Mouse (Mus musculus) neural tube, embryonic 13.5 days (tissue): Measurements from ENCODE around the gene Rnf111. TPM values are rescaled to one million over a fixed set of nuclear protein-coding genes. Genes with fewer than 3 reads are reported as not detected.

Experiments used
- ATAC-seq: fragments of 200-750 bp; cut with Nextera tagmentation; 2 replicates; pipeline ENCODE4 v1.8.0; 2017; ENCODE audit warnings: low read depth, mild to moderate bottlenecking, moderate TSS enrichment, moderate library complexity
- H3K27ac ChIP-seq: fragments of 300-500 bp; sonication (generic); replicated peaks from 2 replicates; pipeline ENCODE4 v1.5.1; 2015; ENCODE audit warnings: moderate library complexity, mild to moderate bottlenecking, inconsistent platforms
- H3K27me3 ChIP-seq: fragments of 300-500 bp; sonication (generic); 2 replicates; pipeline ENCODE4 v1.6.1; 2015; ENCODE audit warnings: mild to moderate bottlenecking, inconsistent platforms
- H3K36me3 ChIP-seq: fragments of 300-500 bp; sonication (generic); 2 replicates; pipeline ENCODE4 v1.6.1; 2015; ENCODE audit warnings: mild to moderate bottlenecking, inconsistent platforms
- H3K4me1 ChIP-seq: fragments of 300-500 bp; sonication (generic); replicated peaks from 2 replicates; pipeline ENCODE4 v1.6.1; 2015; ENCODE audit warnings: inconsistent platforms
- H3K4me2 ChIP-seq: fragments of 300-500 bp; sonication (generic); 2 replicates; pipeline ENCODE4 v1.6.1; 2015; ENCODE audit warnings: inconsistent platforms, mild to moderate bottlenecking, moderate library complexity
- H3K4me3 ChIP-seq: fragments of 300-500 bp; sonication (generic); 2 replicates; pipeline ENCODE4 v1.5.1; 2015; ENCODE audit warnings: mild to moderate bottlenecking, inconsistent platforms
- H3K9ac ChIP-seq: fragments of 300-500 bp; sonication (generic); 2 replicates; pipeline ENCODE4 v1.6.1; 2015; ENCODE audit warnings: moderate library complexity, mild to moderate bottlenecking, inconsistent platforms
- H3K9me3 ChIP-seq: fragments of 300-500 bp; sonication (generic); 2 replicates; pipeline ENCODE4 v1.6.1; 2016; ENCODE audit warnings: inconsistent platforms
- WGBS: fragments of 180-500 bp; shearing (Covaris S2); methylation state at CpG from one replicate; pipeline ENCODE4 v1.1.7; 2015; 5-methylcytosine and 5-hydroxymethylcytosine counted together
- polyA plus RNA-seq: library from polyadenylated mRNA; unstranded; fragments of >200 nt; fragmentation: Nextera tagmentation; extraction: Ambion mirVana; gene quantifications from 2 replicates; pipeline ENCODE4 v1.2.1, GENCODE M21; 2015

Rnf111 gene
- polyA plus RNA-seq, 1 experiment from 2014 or later: 37.6 TPM

DNA sequence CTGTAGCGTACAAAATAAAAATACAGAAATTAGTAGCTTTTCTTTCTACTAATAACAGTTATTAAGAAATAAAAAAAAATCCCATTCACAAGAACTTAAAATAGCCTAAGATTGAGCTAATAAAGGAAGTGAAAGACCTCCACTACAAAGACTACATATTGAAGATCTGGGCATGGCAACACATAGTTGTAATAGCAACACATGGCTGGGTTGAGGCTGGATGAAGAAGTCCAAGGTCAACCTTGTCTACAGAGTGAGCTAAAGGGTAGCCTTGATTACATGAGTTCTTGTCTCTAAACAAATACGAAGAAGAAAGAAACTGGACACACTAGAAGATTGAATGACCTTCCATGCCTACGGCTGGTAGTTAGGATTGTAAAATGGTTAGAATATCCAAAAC, 20.3 kb upstream of the Rnf111 start:
- Histone ChIP-seq H3K4me3 (no peak overlapping the region), H3K27ac (no peak overlapping the region), H3K4me2 (no peak overlapping the region), H3K9me3 (no peaks in the 10 kb centered on the region), H3K27me3 (no peaks in the 10 kb centered on the region), H3K36me3 (no peaks in the 10 kb centered on the region), H3K4me1 (no peaks in the 10 kb centered on the region), H3K9ac (no peak overlapping the region)
- ATAC-seq: no peak
- WGBS: 95% methylated on average over 3 of the region's 3 CpGs

DNA sequence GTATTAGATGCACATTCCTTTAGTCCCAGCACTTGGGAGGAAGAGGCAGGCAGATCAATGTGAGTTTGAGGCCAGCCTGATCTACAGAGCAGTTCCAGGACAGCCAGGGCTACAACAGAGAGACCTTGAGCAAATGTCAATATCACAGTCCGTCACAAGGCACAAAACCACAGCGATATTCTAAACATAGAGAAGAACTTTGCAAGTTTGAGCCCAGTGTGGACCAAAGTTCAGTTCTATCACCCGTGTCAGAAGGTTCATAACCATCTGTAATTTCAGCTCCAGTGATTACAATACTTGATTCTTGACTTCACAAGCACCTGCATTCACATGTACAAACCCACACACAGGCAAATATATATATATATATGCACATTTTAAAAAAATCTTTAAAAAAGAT, 17.1 kb upstream of the Rnf111 start:
- Histone ChIP-seq H3K4me1 (no peaks in the 10 kb centered on the region), H3K27me3 (no peaks in the 10 kb centered on the region), H3K27ac (no peak overlapping the region), H3K4me3 (no peak overlapping the region), H3K9ac (no peak overlapping the region), H3K9me3 (no peaks in the 10 kb centered on the region), H3K4me2 (no peak overlapping the region), H3K36me3 (no peaks in the 10 kb centered on the region)
- WGBS: 88% methylated on average over 3 of the region's 3 CpGs
- ATAC-seq: no peak

DNA sequence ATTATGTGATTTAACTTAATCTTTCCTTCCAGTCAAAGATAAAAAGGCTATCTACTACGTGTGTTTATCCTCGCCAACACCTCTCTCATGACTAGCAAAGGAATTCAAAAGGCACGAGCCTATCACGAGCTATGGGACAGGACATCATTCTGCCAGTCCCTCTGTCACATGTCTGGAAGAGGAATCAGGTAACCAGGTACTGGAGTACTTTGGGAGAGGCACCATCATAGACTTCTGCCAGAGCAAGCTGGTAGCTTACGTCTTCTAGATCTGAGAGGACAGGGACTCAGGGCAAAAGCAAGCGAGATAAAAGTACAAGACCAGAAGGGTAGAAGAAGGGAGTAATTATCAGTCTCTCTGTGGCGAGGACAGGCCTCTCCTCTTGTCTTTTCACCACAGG, 8.2 kb upstream of the Rnf111 start:
- no peak overlapping the region for H3K27ac ChIP-seq
- H3K4me1 ChIP-seq: no peaks in the 10 kb centered on the region
- H3K9me3 ChIP-seq: no peaks in the 10 kb centered on the region
- H3K9ac ChIP-seq: no peak overlapping the region
- no peaks in the 10 kb centered on the region for H3K36me3 ChIP-seq
- ATAC-seq: no peak
- no peaks in the 10 kb centered on the region for H3K27me3 ChIP-seq
- no peak overlapping the region for H3K4me3 ChIP-seq
- no peak overlapping the region for H3K4me2 ChIP-seq
- WGBS: 87% methylated on average over 7 of the region's 7 CpGs

DNA sequence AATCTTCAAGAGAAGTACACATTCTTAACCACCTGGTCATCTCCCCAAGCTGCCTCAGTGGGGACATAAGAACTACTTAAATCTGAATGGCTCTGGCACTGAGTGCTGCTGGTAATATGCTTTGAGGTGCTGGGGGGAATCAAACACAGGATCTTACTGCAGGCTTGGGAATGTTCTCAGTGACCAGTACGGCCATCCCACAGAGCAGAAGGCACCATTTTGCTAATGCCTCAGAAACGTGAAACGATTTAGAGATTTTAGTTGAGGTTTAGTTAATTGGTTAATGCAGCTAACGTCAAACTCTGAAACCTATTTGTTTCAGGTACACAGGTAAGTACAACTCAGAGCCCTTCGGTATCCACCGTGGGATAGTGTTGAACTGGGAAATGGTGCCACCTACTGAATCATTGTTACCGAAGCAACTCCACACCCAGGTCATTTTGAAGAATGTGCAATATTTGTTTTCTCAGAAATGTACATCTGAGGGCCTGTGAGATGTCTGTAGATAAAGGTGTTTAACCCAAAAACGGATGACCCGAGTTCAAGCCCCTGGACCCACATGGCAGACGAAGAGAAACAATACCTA, 7.6 kb upstream of the Rnf111 start:
- ATAC-seq: no peak
- no peak overlapping the region for H3K4me3 ChIP-seq
- WGBS: 71% methylated on average over 10 of the region's 10 CpGs

DNA sequence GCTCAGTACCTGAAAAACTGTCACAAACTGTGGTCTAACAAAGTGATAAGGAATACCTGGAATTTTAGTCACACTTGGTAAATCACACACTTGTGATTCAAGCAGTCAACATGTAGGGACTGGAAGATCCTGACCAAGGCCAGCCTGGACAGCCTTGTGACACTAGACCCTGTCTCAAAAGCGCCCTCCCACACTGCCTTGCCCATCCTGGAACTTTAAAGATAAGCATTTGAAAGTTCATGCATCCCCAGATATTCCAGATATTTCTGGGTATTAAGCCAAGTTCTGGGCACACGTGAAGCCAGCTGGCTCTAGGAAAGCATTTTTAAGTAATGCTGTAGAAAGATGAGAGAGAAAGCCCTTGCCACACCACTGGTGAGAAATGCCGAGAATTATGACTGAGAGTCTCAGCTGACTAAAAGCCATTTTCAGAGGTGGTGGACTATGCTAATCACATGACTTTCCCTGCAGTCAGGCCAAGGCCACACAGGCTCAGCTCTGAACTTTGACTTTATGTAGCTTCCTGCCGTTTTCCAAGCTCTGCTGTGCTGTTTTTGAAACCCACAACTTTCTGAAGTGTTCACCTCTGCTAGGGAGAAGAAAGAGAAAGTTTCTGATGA, 6.5 kb upstream of the Rnf111 start:
- Histone ChIP-seq H3K4me1 (no peaks in the 10 kb centered on the region), H3K4me3 (no peak overlapping the region), H3K27ac (no peak overlapping the region), H3K36me3 (no peaks in the 10 kb centered on the region), H3K4me2 (no peak overlapping the region), H3K9me3 (no peaks in the 10 kb centered on the region), H3K27me3 (no peaks in the 10 kb centered on the region), H3K9ac (no peak overlapping the region)
- no peak for ATAC-seq
- WGBS: 78% methylated on average over 4 of the region's 4 CpGs

More for the DNA sequence above, 7.6 kb upstream of the Rnf111 start:
- H3K9me3 ChIP-seq: no peaks in the 10 kb centered on the region
- no peaks in the 10 kb centered on the region for H3K4me1 ChIP-seq
- no peaks in the 10 kb centered on the region for H3K27me3 ChIP-seq
- no peak overlapping the region for H3K27ac ChIP-seq
- H3K36me3 ChIP-seq: no peaks in the 10 kb centered on the region
- no peak overlapping the region for H3K4me2 ChIP-seq
- H3K9ac ChIP-seq: no peak overlapping the region

DNA sequence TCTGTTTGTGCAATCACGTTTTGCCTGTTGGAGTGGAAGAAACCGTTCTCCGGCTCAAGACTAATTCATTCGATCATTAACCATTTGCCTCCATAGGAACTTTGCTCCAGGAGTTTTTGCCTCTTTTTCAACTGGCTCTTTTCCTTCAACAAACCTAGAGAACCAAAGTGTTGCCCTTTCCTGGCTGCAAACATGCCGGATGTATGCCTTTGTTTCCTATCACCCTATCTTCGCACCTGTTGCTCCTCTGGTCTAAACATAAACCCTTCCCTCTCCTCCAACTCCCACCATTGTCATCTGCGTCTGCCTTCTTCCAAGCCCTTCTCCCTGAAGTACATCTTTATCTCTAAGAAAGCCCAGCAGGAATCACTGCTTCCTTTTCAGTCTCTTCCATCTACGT, 3.3 kb upstream of the Rnf111 start:
- H3K27me3 ChIP-seq: no peaks in the 10 kb centered on the region
- WGBS: 80% methylated on average over 8 of the region's 8 CpGs
- H3K4me1 ChIP-seq: peaks cover 12% of the 10 kb centered on the region
- H3K27ac ChIP-seq: no peak overlapping the region
- H3K36me3 ChIP-seq: no peaks in the 10 kb centered on the region
- no peak overlapping the region for H3K9ac ChIP-seq
- no peak for ATAC-seq
- H3K4me2 ChIP-seq: no peak overlapping the region
- no peaks in the 10 kb centered on the region for H3K9me3 ChIP-seq
- H3K4me3 ChIP-seq: no peak overlapping the region

DNA sequence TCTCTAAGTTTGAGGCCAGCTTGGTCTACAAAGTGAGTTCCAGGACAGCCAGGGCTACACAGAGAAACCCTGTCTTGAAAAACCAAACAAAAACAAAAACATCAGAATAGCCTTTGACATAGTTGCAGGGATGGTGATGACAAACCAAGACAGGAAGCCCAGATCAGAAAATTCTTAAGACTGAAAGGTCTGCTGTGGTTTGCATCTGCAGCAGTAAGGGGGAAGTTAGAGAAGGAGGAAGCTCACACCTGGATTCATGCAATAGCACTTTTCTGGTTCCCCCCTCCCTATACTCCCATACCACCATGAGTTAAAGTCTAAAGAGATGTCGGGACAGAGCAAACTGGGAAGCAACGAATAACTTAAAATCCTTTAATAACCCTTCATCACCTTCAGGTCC, 2.7 kb upstream of the Rnf111 start:
- Histone ChIP-seq H3K4me3 (no peak overlapping the region), H3K27me3 (no peaks in the 10 kb centered on the region), H3K4me2 (no peak overlapping the region), H3K9me3 (no peaks in the 10 kb centered on the region), H3K4me1 (peaks cover 18% of the 10 kb centered on the region), H3K36me3 (no peaks in the 10 kb centered on the region), H3K9ac (no peak overlapping the region), H3K27ac (no peak overlapping the region)
- 73% methylated on average over 2 of the region's 2 CpGs for WGBS
- ATAC-seq: no peak

DNA sequence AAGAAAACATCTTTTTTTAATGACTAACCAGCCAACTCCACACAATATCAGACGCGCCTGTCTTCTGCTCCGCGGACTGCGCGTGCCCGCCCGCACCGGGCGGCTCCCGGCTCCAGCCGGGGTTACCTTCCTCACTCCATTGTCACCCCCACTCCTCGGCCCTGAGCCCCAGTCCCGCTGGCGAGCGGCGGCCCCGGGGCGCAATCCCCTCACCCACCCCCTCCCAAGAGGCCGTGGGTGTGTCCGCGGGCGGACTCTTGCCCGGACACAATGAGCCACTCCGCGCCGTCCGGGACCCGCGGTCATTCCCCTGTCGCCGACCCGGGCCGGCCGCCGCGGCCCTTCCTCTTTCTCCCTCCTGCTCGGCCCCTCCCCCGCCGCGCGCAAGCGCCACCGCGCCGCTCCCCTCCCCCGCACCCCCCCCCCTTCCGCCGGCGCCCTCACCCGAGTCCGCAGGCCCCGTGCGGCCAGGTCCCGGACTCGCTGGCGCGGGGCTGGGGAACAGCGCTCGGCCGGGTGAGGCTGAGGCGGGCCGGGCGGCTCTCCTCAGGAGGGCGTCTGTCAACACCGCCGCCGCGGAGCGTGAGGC, 416 bp downstream of the Rnf111 start:
- under 1% methylated on average over 52 of the region's 70 CpGs for WGBS
- H3K4me2 ChIP-seq: peak overlapping the region; percentile 68
- peak overlapping the region; percentile 96 for H3K4me3 ChIP-seq
- ATAC-seq: peak; percentile 93
- H3K9ac ChIP-seq: peak overlapping the region; percentile 97
- H3K27me3 ChIP-seq: no peaks in the 10 kb centered on the region
- no peaks in the 10 kb centered on the region for H3K9me3 ChIP-seq
- peaks cover 22% of the 10 kb centered on the region for H3K4me1 ChIP-seq
- peak overlapping the region; percentile 98 for H3K27ac ChIP-seq
- H3K36me3 ChIP-seq: peaks cover 14% of the 10 kb centered on the region

DNA sequence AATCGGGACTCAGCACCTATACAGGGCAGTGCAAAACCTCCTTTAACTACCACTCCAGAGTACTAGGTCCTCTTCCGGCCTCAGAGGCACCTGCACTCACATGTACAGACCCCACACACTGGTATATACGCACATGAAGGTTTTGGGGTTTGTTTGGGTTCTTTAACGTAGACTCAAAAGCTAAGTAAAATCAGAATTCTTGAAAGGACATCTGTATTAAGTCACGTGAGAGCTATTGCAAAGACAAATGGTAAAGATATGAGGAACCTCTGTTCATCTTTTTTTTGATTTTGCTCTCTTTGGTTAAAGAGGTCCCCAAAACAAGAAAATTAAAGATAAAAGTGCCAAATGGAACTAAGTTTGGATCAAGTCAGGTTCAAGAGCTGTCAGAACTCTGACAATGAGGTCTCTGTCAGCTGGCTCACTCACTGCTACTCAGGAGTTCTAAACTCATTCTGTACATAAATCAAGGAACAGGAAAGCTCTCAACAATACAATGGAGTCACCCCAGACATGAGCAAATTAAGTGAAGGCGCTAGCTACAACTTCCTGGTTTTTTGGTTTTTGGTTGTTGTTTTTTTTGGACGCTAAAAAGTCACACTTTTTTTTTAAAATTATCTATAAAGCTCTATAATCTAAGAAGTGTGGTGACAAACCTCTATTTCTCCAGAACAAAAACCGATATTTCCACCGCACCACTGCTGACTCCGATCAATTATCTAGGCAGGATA, 1.1 kb downstream of the Rnf111 start:
- peak overlapping the region; percentile 97 for H3K9ac ChIP-seq
- no peaks in the 10 kb centered on the region for H3K27me3 ChIP-seq
- peak overlapping the region; percentile 68 for H3K4me2 ChIP-seq
- ATAC-seq: no peak
- peak overlapping the region; percentile 98 for H3K27ac ChIP-seq
- 36% methylated on average over 10 of the region's 10 CpGs for WGBS
- no peaks in the 10 kb centered on the region for H3K9me3 ChIP-seq
- peaks cover 14% of the 10 kb centered on the region for H3K36me3 ChIP-seq
- peaks cover 22% of the 10 kb centered on the region for H3K4me1 ChIP-seq
- H3K4me3 ChIP-seq: peak overlapping the region; percentile 96

DNA sequence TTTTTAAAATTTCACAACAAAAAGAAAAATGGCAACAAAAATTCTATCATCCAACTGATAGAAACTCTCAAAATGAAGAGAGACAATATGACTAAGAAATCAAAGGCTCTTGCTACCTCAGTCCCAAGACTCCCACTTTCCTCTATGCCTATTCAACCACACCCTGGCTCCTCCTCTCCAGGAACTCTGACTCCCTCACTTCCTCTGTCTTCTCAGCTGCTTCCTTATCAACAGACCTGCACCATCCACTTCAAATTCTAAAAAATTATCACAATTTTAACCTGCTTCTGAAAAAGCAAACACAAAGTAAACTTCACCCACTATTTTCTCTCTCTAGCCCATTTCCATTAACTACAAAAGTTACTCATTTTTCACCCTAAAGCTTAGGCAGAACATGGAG, 6.5 kb downstream of the Rnf111 start:
- Histone ChIP-seq H3K9me3 (no peaks in the 10 kb centered on the region), H3K36me3 (peaks cover 21% of the 10 kb centered on the region), H3K4me1 (peaks cover 12% of the 10 kb centered on the region), H3K4me2 (no peak overlapping the region), H3K27ac (no peak overlapping the region), H3K9ac (no peak overlapping the region), H3K27me3 (no peaks in the 10 kb centered on the region), H3K4me3 (no peak overlapping the region)
- no peak for ATAC-seq

DNA sequence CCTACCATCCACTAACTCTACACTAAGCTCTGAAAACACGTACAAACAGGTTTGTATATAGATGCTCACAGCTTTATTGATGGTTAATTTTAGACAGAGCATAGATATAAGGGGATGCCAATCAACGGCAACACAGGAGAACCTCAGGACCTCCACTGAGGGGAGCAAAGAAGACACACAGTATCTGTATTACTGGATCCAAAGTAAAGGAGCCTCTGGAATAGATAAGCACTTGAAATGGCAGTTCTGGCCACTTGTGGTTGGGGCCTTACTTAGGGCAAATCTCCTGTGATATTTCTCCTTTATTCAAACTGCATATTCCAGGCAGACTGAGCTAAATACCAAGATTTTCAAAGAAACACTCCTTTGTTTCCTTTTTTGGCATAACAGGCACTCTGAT, 10.5 kb downstream of the Rnf111 start:
- Histone ChIP-seq H3K4me1 (no peaks in the 10 kb centered on the region), H3K36me3 (peaks cover 10% of the 10 kb centered on the region; the same call in 1 of the 2 replicates), H3K27ac (no peak overlapping the region), H3K9me3 (no peaks in the 10 kb centered on the region), H3K4me3 (no peak overlapping the region), H3K9ac (no peak overlapping the region), H3K27me3 (no peaks in the 10 kb centered on the region), H3K4me2 (no peak overlapping the region)
- no peak for ATAC-seq
- WGBS: 94% methylated on average over 2 of the region's 2 CpGs

DNA sequence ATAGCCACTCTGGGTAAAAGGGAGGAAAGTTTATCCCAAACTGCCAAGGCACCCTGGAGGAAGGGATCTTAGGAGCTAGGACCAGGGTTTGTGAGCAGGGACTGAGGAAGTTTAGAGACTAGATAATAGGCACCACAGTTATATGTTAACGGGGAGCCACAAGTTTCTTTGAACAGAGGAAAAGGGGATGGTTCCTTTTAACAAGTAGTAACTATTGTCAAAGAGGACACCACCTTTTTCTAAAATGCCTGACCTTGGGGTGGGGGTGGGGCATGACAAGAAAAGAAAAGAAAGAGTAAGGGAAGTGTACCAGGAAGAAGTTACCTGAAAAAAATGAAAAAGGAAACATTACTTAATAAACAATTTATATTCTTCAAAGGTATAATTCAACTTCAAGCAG, 12.3 kb downstream of the Rnf111 start:
- Histone ChIP-seq H3K27me3 (no peaks in the 10 kb centered on the region), H3K36me3 (peaks cover 10% of the 10 kb centered on the region; the same call in 1 of the 2 replicates), H3K9ac (no peak overlapping the region), H3K4me3 (no peak overlapping the region), H3K9me3 (no peaks in the 10 kb centered on the region), H3K4me2 (no peak overlapping the region), H3K27ac (no peak overlapping the region), H3K4me1 (no peaks in the 10 kb centered on the region)
- WGBS: 86% methylated on average over 1 of the region's 1 CpGs
- no peak for ATAC-seq
